8 mouse cellular contexts compared by ENCODE assay signal in the genomic region with DNA sequence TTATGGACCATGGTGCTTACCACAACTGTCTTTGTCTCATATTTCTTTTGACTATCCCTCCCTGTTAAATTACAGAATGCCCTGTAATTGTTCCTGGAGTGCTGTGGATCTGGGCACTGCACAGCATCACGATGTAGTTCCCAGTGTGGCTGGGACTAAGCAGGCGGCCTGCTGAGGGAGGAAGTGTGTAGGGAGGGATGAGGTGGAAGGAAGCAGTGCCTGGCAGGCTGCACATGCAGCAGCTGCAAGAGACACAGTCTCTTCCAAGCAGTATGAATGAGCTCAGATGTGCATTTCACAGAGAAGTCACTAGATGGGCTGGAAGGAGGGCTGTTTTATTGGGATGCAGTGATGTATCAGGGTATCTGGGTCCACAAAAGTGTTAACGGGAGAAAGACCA. TPM values are rescaled to one million over a fixed set of nuclear protein-coding genes. Genes with fewer than 3 reads are reported as not detected.
DNase-seq lines count a peak whose midpoint lies in the region; ATAC-seq lines count a peak whose summit lies in the region.

No protein-coding gene starts in this region.

- H3K36me3 ChIP-seq in midbrain, embryonic 11.5 days (ENCODE audit: control insufficient read depth, insufficient read depth, low read length) = no peaks in the 10 kb centered on the region

- H3K27ac ChIP-seq in midbrain, embryonic 11.5 days (ENCODE audit: low read depth, low read length) = no peak overlapping the region; the same call in 1 of the 2 replicates

- no peak overlapping the region for H3K9ac ChIP-seq in midbrain, embryonic 11.5 days (ENCODE audit: low read length)

- peak; percentile 83 for ATAC-seq in cerebellum, adult (ENCODE audit: insufficient number of reproducible peaks, low FRiP score, low TSS enrichment)
- ATAC-seq in granulocyte monocyte progenitor cell, adult 5-6 weeks (replicated peaks; ENCODE audit: poor library complexity, severe bottlenecking) = peak; percentile 42; the same call in 1 of the 2 replicates
- peak; percentile 84 for ATAC-seq in midbrain, embryonic 11.5 days (ENCODE audit: low FRiP score)
- ATAC-seq in monocyte, adult 5-6 weeks (replicated peaks; ENCODE audit: insufficient number of reproducible peaks, low FRiP score, low TSS enrichment, poor library complexity, severe bottlenecking) = no peak

- no peak overlapping the region for H3K4me3 ChIP-seq in midbrain, embryonic 11.5 days (ENCODE audit: low read depth, low read length)

- peak; percentile 44 for DNase-seq in cerebellum, adult 8-10 months
- no peak for DNase-seq in midbrain, embryonic 11.5 days (ENCODE audit: low spot score, missing footprints)
- DNase-seq in ovary, postnatal 10 days (ENCODE audit: low spot score) = no peak
- no peak for DNase-seq in kidney, postnatal 36 days
- DNase-seq in thymus, postnatal 36 days = no peak

- 46% methylated on average over 3 of the region's 3 CpGs for WGBS in midbrain, embryonic 11.5 days

- H3K4me2 ChIP-seq in midbrain, embryonic 11.5 days = no peak overlapping the region

- no peaks in the 10 kb centered on the region for H3K27me3 ChIP-seq in midbrain, embryonic 11.5 days (ENCODE audit: control insufficient read depth, insufficient read depth, low read length)

- H3K4me1 ChIP-seq in midbrain, embryonic 11.5 days (ENCODE audit: control insufficient read depth, insufficient read depth, low read length) = peaks cover 5% of the 10 kb centered on the region; the same call in 1 of the 2 replicates

- no peaks in the 10 kb centered on the region for H3K9me3 ChIP-seq in midbrain, embryonic 11.5 days (ENCODE audit: control insufficient read depth, low read length)

RNA-seq across cellular contexts. Expression of gene Vps50, which starts 14.4 kb away (rescaled TPM):
- 29.3 and 37.3 TPM in 2 replicates for total RNA-seq in granulocyte monocyte progenitor cell, adult 5-6 weeks (2014; fragmentation: Nextera tagmentation)
- 43.4 and 51.6 TPM in 2 replicates for total RNA-seq in granulocyte monocyte progenitor cell, adult 5-6 weeks (2017)
- 42.1 and 45.6 TPM in 2 replicates for polyA plus RNA-seq in midbrain, embryonic 11.5 days (2014; fragmentation: Nextera tagmentation; extraction: Ambion mirVana)
- total RNA-seq in monocyte, adult 5-6 weeks (2017) = 20.2 to 38.0 TPM (median 34.0 TPM) in 3 replicates

RNA-seq across cellular contexts. Expression of gene Hepacam2, which starts 14.5 kb away (rescaled TPM):
- not detected in 2 replicates for total RNA-seq in granulocyte monocyte progenitor cell, adult 5-6 weeks (2014; fragmentation: Nextera tagmentation)
- total RNA-seq in granulocyte monocyte progenitor cell, adult 5-6 weeks (2017) = 0.39 TPM in 1 of 2 replicates, not detected in the other
- 3.3 and 3.8 TPM in 2 replicates for polyA plus RNA-seq in midbrain, embryonic 11.5 days (2014; fragmentation: Nextera tagmentation; extraction: Ambion mirVana)
- 1.4 to 2.3 TPM (median 2.1 TPM) in 3 replicates for total RNA-seq in monocyte, adult 5-6 weeks (2017)
